Mouse (Mus musculus) ES-E14 (cell line): ENCODE measurements around the gene Cfap99.
A peak's percentile ranks its signal among the peaks of the same experiment; 100 is the strongest.

Experiments used
- CHD2 ChIP-seq: IDR thresholded peaks from 2 replicates; pipeline ENCODE4 v1.6.1; 2014; ENCODE audit warnings: mild to moderate bottlenecking, low read depth, low read length, inconsistent platforms
- HCFC1 ChIP-seq: IDR thresholded peaks from 2 replicates; pipeline ENCODE4 v1.6.1; 2012; ENCODE audit warnings: low read length, inconsistent platforms, borderline replicate concordance; ENCODE audit not compliant: insufficient read depth
- MAFK ChIP-seq: IDR thresholded peaks from 2 replicates; pipeline ENCODE4 v1.6.1; 2014; ENCODE audit warnings: mild to moderate bottlenecking, low read depth, low read length, inconsistent platforms; ENCODE audit not compliant: insufficient read depth
- ZNF384 ChIP-seq: IDR thresholded peaks from 2 replicates; pipeline ENCODE4 v1.6.1; 2012; ENCODE audit warnings: low read depth, low read length, inconsistent platforms

- TF ChIP-seq HCFC1 (no peak), CHD2 (no peak), MAFK (no peak), ZNF384 (peak; percentile 85)
Observed at GRCm38 (mm10) chr5:34363115-34363514, 74.7 kb downstream of the Cfap99 start.
